Mouse (Mus musculus): ENCODE data around the gene Trim54.

Trim54 gene

DNA sequence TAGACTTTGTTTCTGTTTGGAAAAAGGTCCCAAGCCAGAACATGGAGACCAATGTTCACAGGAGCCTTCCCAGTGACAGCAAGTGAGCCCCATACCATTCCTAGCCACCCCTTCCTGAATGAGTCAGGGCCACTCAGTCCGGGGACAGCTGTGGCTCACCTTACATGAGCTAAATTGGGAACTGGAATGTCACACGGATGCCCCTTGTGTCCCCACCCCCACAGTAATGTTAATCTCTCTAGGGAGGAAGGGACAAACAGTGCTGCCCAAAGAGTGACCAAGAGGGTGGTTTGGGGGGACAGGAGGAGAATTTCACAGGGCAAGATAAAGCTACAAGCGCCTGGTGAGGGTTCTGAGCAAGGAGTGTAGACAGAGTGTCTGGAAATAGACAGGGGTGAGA lies at the start of gene Trim54:
Trim54 (plus strand) TSS at position 359 of the 400 bp plus-strand sequence.
- DNase-seq (ENCODE audit: low read depth, low spot score): no peak

- DNase-seq (ENCODE audit: low read depth, low spot score): no peak
Measured at GRCm38 (mm10) chr5:31069810-31070209, 46.7 kb upstream of the Trim54 start.

DNA sequence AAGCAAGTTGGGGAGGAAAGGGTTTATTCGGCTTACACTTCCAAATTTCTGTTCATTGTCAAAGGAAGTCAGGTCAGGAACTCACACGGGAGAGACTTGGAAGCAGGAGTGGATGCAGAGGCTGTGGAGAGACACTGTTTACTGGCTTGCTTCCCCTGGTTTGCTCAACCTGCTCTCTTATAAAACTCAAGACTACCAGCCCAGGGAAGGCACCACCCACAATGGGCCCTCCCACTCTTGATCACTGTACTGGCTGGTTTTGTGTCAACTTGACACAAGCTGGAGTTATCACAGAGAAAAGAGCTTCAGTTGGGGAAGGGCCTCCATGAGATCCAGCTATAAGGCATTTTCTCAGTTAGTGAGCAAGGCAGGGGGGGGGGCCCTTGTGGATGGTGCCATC lies 45.5 kb upstream of the Trim54 start:
- no peak for DNase-seq (ENCODE audit: low read depth, low spot score)

DNA sequence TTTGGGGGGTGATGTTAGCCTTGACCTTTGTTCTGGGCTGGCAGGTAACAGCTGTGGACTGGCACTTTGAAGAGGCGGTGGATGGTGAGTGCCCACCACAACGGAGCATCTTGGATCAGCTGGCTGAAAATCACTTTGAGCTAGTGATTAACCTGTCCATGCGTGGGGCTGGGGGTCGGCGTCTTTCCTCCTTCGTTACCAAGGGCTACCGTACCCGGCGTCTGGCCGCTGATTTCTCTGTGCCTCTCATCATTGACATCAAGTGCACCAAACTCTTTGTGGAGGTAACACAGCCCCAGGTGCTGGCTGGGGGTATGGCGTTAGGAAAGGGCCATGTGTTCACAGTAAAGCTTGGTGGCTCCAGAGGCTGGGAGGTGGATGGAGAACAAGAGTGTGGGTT lies 44.7 kb upstream of the Trim54 start:
- no peak for DNase-seq (ENCODE audit: low read depth, low spot score)

GRCm38 (mm10) chr5:31073176-31073575 lies 43.3 kb upstream of the Trim54 start:
- DNase-seq (ENCODE audit: low read depth, low spot score): no peak

GRCm38 (mm10) chr5:31076346-31076745 lies 40.2 kb upstream of the Trim54 start:
- DNase-seq (ENCODE audit: low read depth, low spot score): no peak

GRCm38 (mm10) chr5:31080059-31080794 lies 36.3 kb upstream of the Trim54 start:
- DNase-seq (ENCODE audit: low read depth, low spot score): no peak

DNA sequence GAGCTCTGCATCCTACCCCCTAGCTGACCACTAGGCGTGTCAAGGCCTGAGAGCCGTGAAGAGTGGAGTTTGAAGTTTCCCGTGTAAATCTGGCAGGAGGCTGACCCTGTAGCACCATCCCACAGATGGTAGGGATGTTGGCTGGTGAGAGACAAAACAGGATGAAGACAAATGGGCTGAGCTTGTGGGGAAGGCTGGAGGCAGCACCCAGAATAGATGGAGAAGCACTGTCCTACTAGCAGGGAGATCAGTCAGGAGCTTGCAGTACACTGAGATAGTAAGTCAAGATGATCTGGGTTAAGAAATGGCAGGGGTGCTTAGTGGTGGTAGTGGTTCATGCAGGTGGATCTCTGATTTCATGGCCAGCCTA lies 35.7 kb upstream of the Trim54 start:
- no peak for DNase-seq (ENCODE audit: low read depth, low spot score)

- peak; percentile 45 for DNase-seq (ENCODE audit: low read depth, low spot score)
Measured at GRCm38 (mm10) chr5:31081386-31081785, 35.1 kb upstream of the Trim54 start.

- DNase-seq (ENCODE audit: low read depth, low spot score): peak; percentile 54
Measured at GRCm38 (mm10) chr5:31082355-31082754, 34.2 kb upstream of the Trim54 start.

GRCm38 (mm10) chr5:31082935-31083625 lies 33.4 kb upstream of the Trim54 start:
- no peak for DNase-seq (ENCODE audit: low read depth, low spot score)

GRCm38 (mm10) chr5:31083949-31084348 lies 32.6 kb upstream of the Trim54 start:
- DNase-seq (ENCODE audit: low read depth, low spot score): peak; percentile 38

- no peak for DNase-seq (ENCODE audit: low read depth, low spot score)
Measured at GRCm38 (mm10) chr5:31086606-31087005, 29.9 kb upstream of the Trim54 start.

- DNase-seq (ENCODE audit: low read depth, low spot score): no peak
Measured at GRCm38 (mm10) chr5:31087131-31087530, 29.4 kb upstream of the Trim54 start.

DNA sequence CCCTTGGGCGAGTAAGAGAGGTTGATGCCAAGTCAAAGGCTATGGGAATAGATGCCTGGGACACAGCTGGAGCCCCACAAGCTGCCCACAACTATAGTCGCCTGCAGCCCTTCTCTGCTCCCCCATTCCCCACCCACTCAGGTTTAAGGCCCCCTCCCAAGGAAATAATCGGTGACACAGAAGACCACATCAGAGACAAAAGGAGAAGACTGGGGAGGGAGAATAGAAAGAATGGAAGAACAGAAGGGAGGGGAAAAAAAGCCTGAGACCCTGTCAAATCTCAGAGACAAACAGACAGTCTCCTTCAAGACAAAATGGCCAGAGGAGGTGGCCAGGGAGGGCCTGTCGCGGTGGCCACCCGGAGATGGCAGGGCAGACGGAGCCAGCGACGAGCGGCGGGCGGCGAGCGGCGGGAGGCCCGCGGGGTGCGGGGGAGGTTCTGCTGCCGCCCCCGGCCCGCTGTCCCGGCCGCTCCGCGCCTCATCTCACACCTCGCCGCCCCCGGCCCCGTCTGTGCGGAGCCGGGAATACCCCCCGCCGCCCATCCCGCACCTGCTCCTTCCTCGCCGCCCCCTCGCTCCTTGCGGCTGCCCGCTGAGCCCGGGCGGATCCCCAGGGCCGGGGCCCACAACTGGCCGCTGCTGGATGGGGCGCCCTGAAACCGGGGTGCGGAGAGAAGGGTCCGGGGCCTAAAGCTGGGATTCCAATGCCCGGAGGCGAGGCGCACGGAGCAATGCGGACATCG lies 24.1 kb upstream of the Trim54 start:
- no peak for DNase-seq (ENCODE audit: low read depth, low spot score)

DNA sequence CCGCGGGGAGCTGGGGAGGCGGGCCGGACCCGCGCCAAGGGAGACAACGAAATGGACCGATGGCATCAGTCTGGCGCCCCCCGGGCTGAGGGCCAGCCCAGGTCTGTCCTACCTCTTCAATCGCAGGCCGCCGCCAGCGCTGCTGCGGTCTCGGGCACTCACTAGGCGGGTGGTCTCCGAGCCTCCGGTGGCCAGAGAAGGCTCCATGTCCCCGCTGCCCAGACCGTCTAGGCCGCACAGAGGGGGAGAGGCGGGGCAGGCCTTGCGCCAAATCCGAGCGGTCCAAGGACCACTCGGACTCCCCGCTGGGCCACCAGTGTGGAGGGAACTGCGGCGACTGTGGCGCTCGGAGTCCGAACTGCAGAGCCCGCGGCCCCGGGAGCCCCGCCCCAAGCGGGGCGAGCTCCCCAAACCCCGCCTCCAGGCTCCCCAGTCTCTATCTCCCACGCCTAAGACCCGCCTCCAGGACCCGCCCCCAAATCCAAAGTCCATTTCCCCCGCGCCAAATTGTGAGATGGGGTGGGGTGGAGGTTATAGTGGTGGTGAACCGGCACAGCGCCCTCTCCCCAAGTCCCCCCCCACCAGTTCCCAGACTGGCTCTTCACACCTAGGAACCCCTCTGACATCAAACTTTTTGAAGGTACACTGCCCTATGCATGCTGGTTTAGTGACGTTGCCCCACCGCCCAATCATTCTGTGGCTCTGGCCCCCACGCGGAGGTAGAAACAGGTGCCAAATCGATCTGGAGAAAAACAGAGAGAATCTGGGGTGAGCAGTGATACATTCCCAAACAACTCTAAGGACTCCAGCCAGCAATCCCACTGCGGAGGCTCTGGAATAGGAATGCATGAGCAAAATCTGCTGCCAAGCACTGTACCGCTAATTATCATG lies 23.1 kb upstream of the Trim54 start:
- peak; percentile 60 for DNase-seq (ENCODE audit: low read depth, low spot score)

- peak; percentile 41 for DNase-seq (ENCODE audit: low read depth, low spot score)
Measured at GRCm38 (mm10) chr5:31094100-31094798, 22.3 kb upstream of the Trim54 start.

GRCm38 (mm10) chr5:31094799-31095691 lies 21.5 kb upstream of the Trim54 start:
- DNase-seq (ENCODE audit: low read depth, low spot score): peak; percentile 80

- DNase-seq (ENCODE audit: low read depth, low spot score): no peak
Measured at GRCm38 (mm10) chr5:31095711-31096480, 20.6 kb upstream of the Trim54 start.
